Mouse (Mus musculus) forebrain, embryonic 14.5 days (tissue): Measurements from ENCODE around the gene Gosr2. TPM values are rescaled to one million over a fixed set of nuclear protein-coding genes. Genes with fewer than 3 reads are reported as not detected.

Experiments
- ATAC-seq: fragments of 200-750 bp; cut with Nextera tagmentation; 2 replicates; pipeline ENCODE4 v1.8.0; 2017; ENCODE audit warnings: mild to moderate bottlenecking, moderate library complexity
- DNase-seq: peaks from one replicate; pipeline ENCODE4 v3.0.0-alpha.2; 2015; ENCODE audit warnings: low spot score
- H3K27ac ChIP-seq: fragments of 300-500 bp; sonication (generic); 2 replicates; pipeline ENCODE4 v1.5.1; 2014; ENCODE audit warnings: low read depth, mild to moderate bottlenecking, control low read depth, low read length, moderate library complexity
- H3K27me3 ChIP-seq: fragments of 300-500 bp; sonication (generic); replicated peaks from 2 replicates; pipeline ENCODE4 v1.6.1; 2014; ENCODE audit warnings: low read length, control low read depth, mixed read lengths; ENCODE audit not compliant: control insufficient read depth, insufficient read depth
- H3K36me3 ChIP-seq: fragments of 300-500 bp; sonication (generic); 2 replicates; pipeline ENCODE4 v1.6.1; 2014; ENCODE audit warnings: low read length, control low read depth; ENCODE audit not compliant: control insufficient read depth, insufficient read depth
- H3K4me1 ChIP-seq: fragments of 300-500 bp; sonication (generic); 2 replicates; pipeline ENCODE4 v1.6.1; 2014; ENCODE audit warnings: antibody characterized with exemption, low read length, control low read depth; ENCODE audit not compliant: control insufficient read depth, insufficient read depth
- H3K4me2 ChIP-seq: fragments of 300-500 bp; sonication (generic); 2 replicates; pipeline ENCODE4 v1.6.1; 2014; ENCODE audit warnings: mild to moderate bottlenecking, control low read depth, low read length
- H3K4me3 ChIP-seq: fragments of 300-500 bp; sonication (generic); 2 replicates; pipeline ENCODE4 v1.5.1; 2014; ENCODE audit warnings: low read depth, low read length, control low read depth
- H3K9ac ChIP-seq: fragments of 300-500 bp; sonication (generic); 2 replicates; pipeline ENCODE4 v1.6.1; 2014; ENCODE audit warnings: mild to moderate bottlenecking, low read length, control low read depth, moderate library complexity
- H3K9me3 ChIP-seq: fragments of 300-500 bp; sonication (generic); replicated peaks from 2 replicates; pipeline ENCODE4 v1.6.1; 2016; ENCODE audit warnings: low read length, control low read depth, mixed read lengths; ENCODE audit not compliant: control insufficient read depth
- WGBS: fragments of 180-500 bp; shearing (Covaris S2); extraction: QIAGEN DNeasy Blood & Tissue Kit; methylation state at CpG from one replicate; pipeline ENCODE4 v1.1.7; 2014; 5-methylcytosine and 5-hydroxymethylcytosine counted together
- polyA plus RNA-seq: library from polyadenylated mRNA; unstranded; fragments of >200 nt; fragmentation: Nextera tagmentation; extraction: Ambion mirVana; gene quantifications from 2 replicates; pipeline ENCODE4 v1.2.1, GENCODE M21; 2014

Gene Gosr2
- polyA plus RNA-seq, 1 experiment from 2014 or later: 106 TPM

- 76% methylated on average over 11 of the region's 11 CpGs for WGBS
Observed at GRCm38 (mm10) chr11:103724331-103724771, 26.7 kb upstream of the Gosr2 start.

GRCm38 (mm10) chr11:103722040-103722481 is 24.4 kb upstream of the Gosr2 start:
- no peak overlapping the region for H3K9ac ChIP-seq
- 26% methylated on average over 9 of the region's 9 CpGs for WGBS
- no peak overlapping the region for H3K4me3 ChIP-seq
- no peak overlapping the region; the same call in 1 of the 2 replicates for H3K27ac ChIP-seq
- H3K9me3 ChIP-seq: no peaks in the 10 kb centered on the region
- H3K4me1 ChIP-seq: peaks cover 4% of the 10 kb centered on the region; the same call in 1 of the 2 replicates
- H3K36me3 ChIP-seq: no peaks in the 10 kb centered on the region
- peak; percentile 65 for ATAC-seq
- DNase-seq: peak; percentile 53
- no peaks in the 10 kb centered on the region for H3K27me3 ChIP-seq
- H3K4me2 ChIP-seq: peak overlapping the region; percentile 28

More at GRCm38 (mm10) chr11:103724331-103724771, 26.7 kb upstream of the Gosr2 start:
- Histone ChIP-seq H3K36me3 (no peaks in the 10 kb centered on the region), H3K4me3 (no peak overlapping the region), H3K9me3 (no peaks in the 10 kb centered on the region), H3K27ac (no peak overlapping the region), H3K4me2 (no peak overlapping the region), H3K9ac (no peak overlapping the region), H3K4me1 (peaks cover 4% of the 10 kb centered on the region; the same call in 1 of the 2 replicates), H3K27me3 (no peaks in the 10 kb centered on the region)
- DNase-seq: peak; percentile 55
- ATAC-seq: peak; percentile 37; the same call in 1 of the 2 replicates

DNA sequence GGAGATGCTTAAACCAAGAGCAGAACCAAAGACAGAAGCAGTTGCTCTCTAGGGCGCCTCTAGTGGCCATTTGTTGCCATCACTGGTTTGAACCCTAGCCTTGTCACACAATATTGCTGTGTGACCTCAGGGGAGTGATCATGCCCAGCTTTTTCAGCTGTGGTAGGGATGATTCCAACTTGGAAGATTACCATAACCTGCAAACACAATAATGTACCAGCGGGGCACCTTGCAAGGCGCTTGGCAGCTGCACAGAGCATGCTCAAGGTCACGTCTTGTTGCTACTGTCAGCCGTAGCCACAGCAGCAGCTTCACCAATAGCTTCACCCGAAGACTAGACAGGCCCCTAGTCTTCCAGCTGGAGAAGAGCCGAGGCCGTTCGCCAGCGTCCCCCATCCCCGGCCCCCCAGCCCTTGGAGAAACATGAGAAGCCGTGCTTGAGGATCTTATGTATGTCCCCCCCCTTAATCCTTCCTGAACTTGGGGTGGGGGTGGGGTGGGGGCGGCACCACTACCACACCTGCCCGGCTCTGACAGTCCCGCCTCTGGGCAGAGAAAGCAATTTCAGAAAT is 23.9 kb upstream of the Gosr2 start:
- DNase-seq (peak; percentile 44), ATAC-seq (peak; percentile 48; the same call in 1 of the 2 replicates)
- peak overlapping the region; percentile 28 for H3K4me2 ChIP-seq
- no peak overlapping the region; the same call in 1 of the 2 replicates for H3K9ac ChIP-seq
- no peak overlapping the region for H3K4me3 ChIP-seq
- 30% methylated on average over 15 of the region's 15 CpGs for WGBS
- peak overlapping the region; percentile 5; the same call in 1 of the 2 replicates for H3K27ac ChIP-seq
- H3K36me3 ChIP-seq: no peaks in the 10 kb centered on the region
- H3K9me3 ChIP-seq: no peaks in the 10 kb centered on the region
- H3K4me1 ChIP-seq: peaks cover 4% of the 10 kb centered on the region; the same call in 1 of the 2 replicates
- H3K27me3 ChIP-seq: no peaks in the 10 kb centered on the region

DNA sequence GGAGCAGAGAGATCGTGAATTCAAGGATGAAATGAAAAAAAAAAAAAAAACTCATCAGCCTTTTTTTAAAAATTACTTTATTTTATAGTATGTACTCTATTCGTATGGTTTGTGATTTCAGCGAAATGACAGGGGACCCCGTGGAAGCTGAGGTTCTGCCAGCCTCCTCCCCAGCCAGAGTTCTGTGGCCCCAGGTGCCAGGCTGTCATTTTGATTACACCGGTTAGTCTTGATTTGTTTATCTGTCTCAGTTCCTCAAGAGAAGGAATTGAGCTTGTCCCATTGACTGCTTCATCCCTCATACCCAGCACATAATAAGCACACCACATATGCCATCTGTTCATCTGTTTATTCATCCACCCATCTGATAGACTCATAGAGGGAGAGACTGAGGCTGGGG is 21.7 kb upstream of the Gosr2 start:
- DNase-seq (no peak), ATAC-seq (no peak)
- no peak overlapping the region for H3K27ac ChIP-seq
- peaks cover 4% of the 10 kb centered on the region; the same call in 1 of the 2 replicates for H3K4me1 ChIP-seq
- no peak overlapping the region for H3K9ac ChIP-seq
- no peak overlapping the region for H3K4me3 ChIP-seq
- H3K36me3 ChIP-seq: no peaks in the 10 kb centered on the region
- no peaks in the 10 kb centered on the region for H3K27me3 ChIP-seq
- H3K9me3 ChIP-seq: no peaks in the 10 kb centered on the region
- WGBS: 84% methylated on average over 5 of the region's 5 CpGs
- H3K4me2 ChIP-seq: no peak overlapping the region

DNA sequence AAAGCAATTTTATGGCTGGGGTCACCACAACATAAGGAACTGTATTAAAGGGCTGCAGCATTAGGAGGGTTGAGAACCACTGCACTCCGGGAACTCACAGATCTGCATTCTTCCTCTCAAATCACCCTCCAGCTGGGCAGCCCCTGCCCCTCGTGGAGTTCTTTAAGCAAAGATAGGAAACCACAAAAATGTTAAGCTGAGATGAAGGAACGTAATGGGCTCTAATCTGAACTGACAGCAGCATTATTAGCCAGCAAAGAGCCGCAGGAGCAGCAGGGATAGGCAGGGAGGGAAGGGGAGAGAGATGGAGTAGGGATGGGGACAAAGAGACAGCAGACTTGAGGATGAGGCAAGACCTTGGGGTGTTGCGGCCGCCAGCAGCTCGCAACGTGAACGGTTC is 19.3 kb upstream of the Gosr2 start:
- H3K9me3 ChIP-seq: no peaks in the 10 kb centered on the region
- H3K27ac ChIP-seq: no peak overlapping the region
- ATAC-seq: no peak
- no peak for DNase-seq
- 37% methylated on average over 9 of the region's 9 CpGs for WGBS
- peaks cover 4% of the 10 kb centered on the region; the same call in 1 of the 2 replicates for H3K4me1 ChIP-seq
- no peak overlapping the region for H3K9ac ChIP-seq
- no peak overlapping the region for H3K4me3 ChIP-seq
- H3K4me2 ChIP-seq: no peak overlapping the region
- no peaks in the 10 kb centered on the region for H3K27me3 ChIP-seq
- H3K36me3 ChIP-seq: no peaks in the 10 kb centered on the region

DNA sequence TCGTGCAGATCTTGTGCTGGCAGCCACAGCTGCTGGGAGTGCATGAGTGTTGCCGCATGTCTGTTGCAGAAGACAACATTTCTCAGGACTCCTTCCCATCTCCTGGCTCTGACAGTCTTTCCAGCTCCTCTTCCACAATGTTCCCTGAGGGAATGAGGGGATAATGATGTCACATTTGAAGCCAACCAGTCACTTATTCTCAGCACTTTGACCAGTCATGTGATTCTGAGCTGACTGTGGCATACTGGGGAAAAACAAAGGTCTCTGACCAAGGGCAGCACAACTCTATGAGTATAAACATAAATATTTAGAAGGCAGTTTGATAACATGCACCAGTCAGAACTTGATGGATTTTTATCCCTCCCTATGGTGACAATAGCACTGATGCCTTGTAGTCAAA is 16.4 kb upstream of the Gosr2 start:
- H3K4me3 ChIP-seq: no peak overlapping the region
- ATAC-seq: no peak
- 84% methylated on average over 2 of the region's 2 CpGs for WGBS
- H3K36me3 ChIP-seq: no peaks in the 10 kb centered on the region
- H3K4me1 ChIP-seq: no peaks in the 10 kb centered on the region
- H3K27ac ChIP-seq: no peak overlapping the region
- H3K27me3 ChIP-seq: no peaks in the 10 kb centered on the region
- no peak overlapping the region for H3K9ac ChIP-seq
- DNase-seq: no peak
- no peaks in the 10 kb centered on the region for H3K9me3 ChIP-seq
- H3K4me2 ChIP-seq: no peak overlapping the region

- 53% methylated on average over 28 of the region's 28 CpGs for WGBS
- H3K27ac ChIP-seq: no peak overlapping the region
- no peaks in the 10 kb centered on the region for H3K36me3 ChIP-seq
- no peak overlapping the region for H3K9ac ChIP-seq
- H3K4me3 ChIP-seq: no peak overlapping the region
- no peaks in the 10 kb centered on the region for H3K4me1 ChIP-seq
- H3K9me3 ChIP-seq: no peaks in the 10 kb centered on the region
- H3K27me3 ChIP-seq: no peaks in the 10 kb centered on the region
- DNase-seq (no peak), ATAC-seq (no peak)
- H3K4me2 ChIP-seq: no peak overlapping the region
Observed at GRCm38 (mm10) chr11:103711851-103712587, 14.3 kb upstream of the Gosr2 start.

GRCm38 (mm10) chr11:103709982-103710381 is 12.3 kb upstream of the Gosr2 start:
- WGBS: 92% methylated on average over 1 of the region's 1 CpGs
- H3K9ac ChIP-seq: no peak overlapping the region
- no peak for DNase-seq
- no peak overlapping the region for H3K4me2 ChIP-seq
- H3K4me3 ChIP-seq: no peak overlapping the region
- H3K36me3 ChIP-seq: no peaks in the 10 kb centered on the region
- no peaks in the 10 kb centered on the region for H3K9me3 ChIP-seq
- no peak overlapping the region for H3K27ac ChIP-seq
- H3K4me1 ChIP-seq: no peaks in the 10 kb centered on the region
- H3K27me3 ChIP-seq: no peaks in the 10 kb centered on the region
- no peak for ATAC-seq

DNA sequence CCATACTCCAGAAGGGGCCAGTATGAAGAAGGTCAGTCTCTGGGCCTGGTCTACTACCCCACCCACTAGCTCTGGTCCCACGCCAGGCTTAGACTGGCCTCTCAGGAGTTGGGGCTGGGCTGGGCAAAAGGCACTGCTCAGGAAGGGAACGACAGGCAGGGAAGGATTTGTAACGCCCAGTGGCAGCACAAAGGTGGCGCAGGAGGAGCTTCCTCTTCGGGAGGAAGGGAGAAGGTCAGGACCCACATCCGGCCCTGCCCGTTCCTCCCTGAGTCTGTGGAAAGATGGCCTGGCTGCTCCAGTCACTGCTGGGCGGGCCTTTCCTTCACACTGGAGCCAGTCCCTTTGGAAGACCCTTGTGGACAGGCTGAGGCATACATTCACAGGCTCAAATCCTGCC is 9.3 kb upstream of the Gosr2 start:
- Histone ChIP-seq H3K4me3 (no peak overlapping the region), H3K4me2 (no peak overlapping the region), H3K9me3 (no peaks in the 10 kb centered on the region), H3K27me3 (no peaks in the 10 kb centered on the region), H3K9ac (no peak overlapping the region), H3K36me3 (no peaks in the 10 kb centered on the region), H3K27ac (no peak overlapping the region), H3K4me1 (no peaks in the 10 kb centered on the region)
- no peak for ATAC-seq
- WGBS: 63% methylated on average over 8 of the region's 8 CpGs
- no peak for DNase-seq
